Mouse (Mus musculus) natural killer cell, adult 2 months (primary cell): ENCODE results near the gene Det1.

ENCODE experiments used
- DNase-seq, 2 experiments: peaks; one replicate each; pipeline ENCODE4 v3.0.0; 2022; ENCODE audit warnings: low spot score in 2 of 2

Det1 gene

GRCm38 (mm10) chr7:78854051-78854450 is 7.0 kb upstream of the Det1 start:
- DNase-seq = peak; percentile 7 to 21

GRCm38 (mm10) chr7:78846066-78846716 is 872 bp downstream of the Det1 start:
- peak; percentile 3 to 8 for DNase-seq

GRCm38 (mm10) chr7:78841601-78842000 is 5.5 kb downstream of the Det1 start:
- DNase-seq = no peak

GRCm38 (mm10) chr7:78837250-78837649 is 9.8 kb downstream of the Det1 start:
- no peak for DNase-seq

GRCm38 (mm10) chr7:78835656-78836055 is 11.4 kb downstream of the Det1 start:
- no peak for DNase-seq

- no peak for DNase-seq
These were observed 19.2 kb downstream of the Det1 start for GRCm38 (mm10) chr7:78827749-78828362.

- no peak for DNase-seq
These were observed 20.2 kb downstream of the Det1 start for GRCm38 (mm10) chr7:78826682-78827385.

- no peak for DNase-seq
These were observed 28.7 kb downstream of the Det1 start for GRCm38 (mm10) chr7:78818336-78818735.

GRCm38 (mm10) chr7:78814766-78815165 is 32.3 kb downstream of the Det1 start:
- DNase-seq = no peak

- no peak for DNase-seq
These were observed 33.3 kb downstream of the Det1 start for GRCm38 (mm10) chr7:78813791-78814190.

GRCm38 (mm10) chr7:78807192-78807591 is 39.9 kb downstream of the Det1 start:
- no peak for DNase-seq

GRCm38 (mm10) chr7:78803841-78804240 is 43.2 kb downstream of the Det1 start:
- no peak for DNase-seq

- no peak for DNase-seq
These were observed 47.1 kb downstream of the Det1 start for GRCm38 (mm10) chr7:78799730-78800496.

- no peak for DNase-seq
These were observed 49.1 kb downstream of the Det1 start for GRCm38 (mm10) chr7:78797843-78798455.

GRCm38 (mm10) chr7:78796624-78797023 is 50.4 kb downstream of the Det1 start:
- DNase-seq = no peak

GRCm38 (mm10) chr7:78794571-78795092 is 52.4 kb downstream of the Det1 start:
- no peak for DNase-seq

GRCm38 (mm10) chr7:78793895-78794570 is 53.0 kb downstream of the Det1 start:
- no peak for DNase-seq

- DNase-seq = peak; percentile 21 to 51
These were observed 55.5 kb downstream of the Det1 start for GRCm38 (mm10) chr7:78791359-78792222.

- no peak for DNase-seq
These were observed 59.2 kb downstream of the Det1 start for GRCm38 (mm10) chr7:78787793-78788380.

GRCm38 (mm10) chr7:78785906-78786305 is 61.2 kb downstream of the Det1 start:
- DNase-seq = no peak
